Mouse (Mus musculus) embryonic facial prominence, embryonic 14.5 days (tissue): ENCODE data around the gene Nkpd1. TPM values are rescaled to one million over a fixed set of nuclear protein-coding genes. Genes with fewer than 3 reads are reported as not detected.

Experiments used
- ATAC-seq: fragments of 200-750 bp; cut with Nextera tagmentation; 2 replicates; pipeline ENCODE4 v1.8.0; 2017; ENCODE audit warnings: low read depth, moderate number of reproducible peaks, moderate TSS enrichment
- DNase-seq: peaks from one replicate; pipeline ENCODE4 v3.0.0-alpha.2; 2015; ENCODE audit warnings: low spot score
- H3K27ac ChIP-seq: fragments of 300-500 bp; sonication (generic); replicated peaks from 2 replicates; pipeline ENCODE4 v1.5.1; 2014; ENCODE audit warnings: low read depth, mild to moderate bottlenecking, low read length, moderate library complexity
- H3K27me3 ChIP-seq: fragments of 300-500 bp; sonication (generic); replicated peaks from 2 replicates; pipeline ENCODE4 v1.6.1; 2014; ENCODE audit warnings: low read length; ENCODE audit not compliant: control insufficient read depth, insufficient read depth
- H3K36me3 ChIP-seq: fragments of 300-500 bp; sonication (generic); 2 replicates; pipeline ENCODE4 v1.6.1; 2014; ENCODE audit warnings: low read length, mixed read lengths; ENCODE audit not compliant: control insufficient read depth, insufficient read depth
- H3K4me1 ChIP-seq: fragments of 300-500 bp; sonication (generic); 2 replicates; pipeline ENCODE4 v1.6.1; 2014; ENCODE audit warnings: antibody characterized with exemption, low read length; ENCODE audit not compliant: control insufficient read depth, insufficient read depth
- H3K4me2 ChIP-seq: fragments of 300-500 bp; sonication (generic); 2 replicates; pipeline ENCODE4 v1.6.1; 2014; ENCODE audit warnings: low read depth, mild to moderate bottlenecking, low read length, moderate library complexity, mixed read lengths
- H3K4me3 ChIP-seq: fragments of 300-500 bp; sonication (generic); 2 replicates; pipeline ENCODE4 v1.5.1; 2014; ENCODE audit warnings: low read depth, mild to moderate bottlenecking, low read length
- H3K9ac ChIP-seq: fragments of 300-500 bp; sonication (generic); 2 replicates; pipeline ENCODE4 v1.6.1; 2014; ENCODE audit warnings: low read depth, mild to moderate bottlenecking, low read length, moderate library complexity, mixed read lengths
- H3K9me3 ChIP-seq: fragments of 300-500 bp; sonication (generic); 2 replicates; pipeline ENCODE4 v1.6.1; 2016; ENCODE audit warnings: low read length; ENCODE audit not compliant: control insufficient read depth
- WGBS: fragments of 180-500 bp; shearing (Covaris S2); extraction: QIAGEN DNeasy Blood & Tissue Kit; methylation state at CpG from one replicate; pipeline ENCODE4 v1.1.7; 2014; 5-methylcytosine and 5-hydroxymethylcytosine counted together
- polyA plus RNA-seq: library from polyadenylated mRNA; unstranded; fragments of >200 nt; fragmentation: Nextera tagmentation; extraction: Ambion mirVana; gene quantifications from 2 replicates; pipeline ENCODE4 v1.2.1, GENCODE M21; 2014

Gene Nkpd1
- polyA plus RNA-seq = 0.14 and 0.42 TPM in 2 replicates

DNA sequence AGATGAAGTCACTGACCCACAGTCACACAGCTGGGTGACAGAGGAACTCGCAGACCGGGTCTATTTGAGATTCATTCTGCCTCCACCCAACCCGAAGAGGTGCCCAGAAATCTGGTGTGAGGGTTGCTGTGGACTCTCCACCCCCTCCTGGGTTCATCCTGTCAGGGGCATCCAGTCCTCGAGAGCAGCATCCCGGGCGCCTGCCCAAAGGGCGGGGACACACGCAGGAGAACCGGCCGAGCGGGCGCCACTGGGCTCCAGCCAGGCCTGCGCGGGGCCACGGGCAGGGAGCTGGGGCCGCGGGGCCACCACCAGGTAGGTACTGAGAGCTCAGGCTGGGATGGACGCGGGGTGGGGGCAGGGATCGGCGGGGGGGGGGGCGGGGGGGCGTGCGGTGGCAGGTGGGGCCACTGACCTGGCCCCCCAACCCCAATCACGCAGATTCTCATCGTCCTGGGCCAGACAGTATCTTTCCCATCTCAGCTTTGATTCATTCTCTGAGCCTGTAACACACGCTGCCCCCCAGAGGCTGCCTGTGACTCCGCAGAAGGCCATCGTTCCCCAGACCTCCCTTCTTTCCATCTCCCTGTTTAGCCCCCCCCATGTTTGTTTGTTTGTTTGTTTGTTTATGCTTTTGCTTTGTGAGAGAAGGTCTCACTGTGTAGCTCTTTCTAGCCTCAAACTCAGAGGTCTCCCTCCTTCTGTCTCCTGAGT lies at the start of gene Nkpd1:
TSS of gene Nkpd1 (plus strand) at position 187 of the 714 bp plus-strand sequence.
- WGBS = 10% methylated on average over 9 of the region's 29 CpGs
- H3K36me3 ChIP-seq = no peaks in the 10 kb centered on the region
- H3K4me1 ChIP-seq = no peaks in the 10 kb centered on the region; the same call in 1 of the 2 replicates
- no peak within 1 kb of the TSS for H3K27ac ChIP-seq
- ATAC-seq (no peak), DNase-seq (no peak)
- H3K4me2 ChIP-seq = peak within 1 kb of the TSS; percentile 43
- H3K9me3 ChIP-seq = no peaks in the 10 kb centered on the region
- peak within 1 kb of the TSS; percentile 17 for H3K4me3 ChIP-seq
- peaks cover 56% of the 10 kb centered on the region for H3K27me3 ChIP-seq
- peak within 1 kb of the TSS; percentile 54 for H3K9ac ChIP-seq

DNA sequence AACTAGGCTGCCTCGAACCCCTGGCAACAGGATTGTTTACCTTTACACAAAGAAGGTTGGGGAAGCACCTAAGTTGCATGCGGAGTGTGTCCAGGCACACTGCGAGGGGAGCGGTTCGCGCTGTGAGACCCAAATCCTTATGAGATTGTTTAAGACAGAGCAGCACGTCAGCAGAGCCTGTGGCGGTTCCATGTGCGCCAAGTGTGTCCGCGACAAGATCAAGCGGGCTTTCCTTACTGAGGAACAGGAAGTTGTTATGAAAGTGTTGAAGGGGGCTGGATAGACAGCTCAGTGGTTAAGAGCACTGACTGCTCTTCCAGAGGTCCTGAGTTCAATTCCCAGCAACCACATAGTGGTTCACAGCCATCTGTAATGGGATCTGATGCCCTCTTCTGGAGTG lies 49.4 kb upstream of the Nkpd1 start:
- Histone ChIP-seq H3K4me1 (peaks cover 11% of the 10 kb centered on the region; the same call in 1 of the 2 replicates), H3K27me3 (peaks cover 40% of the 10 kb centered on the region), H3K9me3 (0 out of 2 replicates have a peak, but pooled peaks cover 4% of the 10 kb centered on the region), H3K9ac (no peak overlapping the region), H3K27ac (no peak overlapping the region), H3K36me3 (no peaks in the 10 kb centered on the region), H3K4me3 (no peak overlapping the region), H3K4me2 (no peak overlapping the region)
- no peak for ATAC-seq
- 65% methylated on average over 12 of the region's 12 CpGs for WGBS
- no peak for DNase-seq

DNA sequence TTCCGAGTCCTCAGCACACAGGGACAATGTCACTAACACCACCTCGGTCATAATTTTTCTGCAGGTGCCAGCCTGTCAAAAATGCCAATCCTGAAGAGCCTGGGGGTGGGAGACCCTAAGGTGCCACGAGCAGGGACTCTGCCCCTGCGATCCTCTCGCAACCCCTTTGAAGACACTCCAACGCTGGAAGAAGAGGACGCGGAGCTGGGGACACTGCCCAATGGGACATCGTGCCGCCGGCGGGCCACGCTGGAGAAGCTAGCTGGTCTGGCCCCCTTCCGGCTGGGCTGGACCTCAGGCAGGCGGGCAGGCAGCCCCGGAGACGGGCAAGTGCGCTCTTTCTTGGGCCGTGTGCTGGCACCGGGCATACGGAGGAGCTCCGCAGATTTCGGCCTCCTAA lies 48.2 kb upstream of the Nkpd1 start:
- WGBS = 27% methylated on average over 18 of the region's 23 CpGs
- Histone ChIP-seq H3K4me1 (peaks cover 8% of the 10 kb centered on the region; the same call in 1 of the 2 replicates), H3K36me3 (no peaks in the 10 kb centered on the region), H3K27me3 (peaks cover 44% of the 10 kb centered on the region), H3K9ac (no peak overlapping the region), H3K27ac (no peak overlapping the region), H3K9me3 (0 out of 2 replicates have a peak, but pooled peaks cover 4% of the 10 kb centered on the region), H3K4me3 (no peak overlapping the region), H3K4me2 (no peak overlapping the region)
- DNase-seq (no peak), ATAC-seq (no peak)

DNA sequence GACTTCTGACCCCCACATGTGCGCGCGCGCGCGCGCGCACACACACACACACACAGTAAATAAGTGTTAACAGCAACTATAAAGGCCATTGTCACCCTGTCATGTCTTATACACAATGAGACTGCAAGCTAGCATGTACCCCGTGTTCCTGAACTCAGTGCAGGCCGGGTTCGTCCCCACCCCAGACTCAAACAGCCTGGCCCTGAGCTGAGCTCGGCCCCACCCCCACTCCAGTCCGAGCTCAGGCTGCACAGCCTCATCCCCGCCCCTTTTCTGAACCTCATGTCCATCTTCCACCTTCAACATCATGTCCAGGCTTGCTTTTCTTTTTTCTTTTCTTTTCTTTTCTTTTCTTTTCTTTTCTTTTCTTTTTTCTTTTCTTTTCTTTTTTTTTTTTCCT lies 47.3 kb upstream of the Nkpd1 start:
- H3K27me3 ChIP-seq = peaks cover 44% of the 10 kb centered on the region

GRCm38 (mm10) chr7:19472403-19472802 lies 45.2 kb upstream of the Nkpd1 start:
- Histone ChIP-seq H3K27ac (no peak overlapping the region), H3K27me3 (peaks cover 44% of the 10 kb centered on the region), H3K4me2 (no peak overlapping the region), H3K9me3 (0 out of 2 replicates have a peak, but pooled peaks cover 4% of the 10 kb centered on the region), H3K4me3 (no peak overlapping the region), H3K4me1 (no peaks in the 10 kb centered on the region), H3K36me3 (no peaks in the 10 kb centered on the region), H3K9ac (no peak overlapping the region)
- no peak for DNase-seq
- no peak for ATAC-seq
- 37% methylated on average over 4 of the region's 4 CpGs for WGBS

More for the DNA sequence above, 47.3 kb upstream of the Nkpd1 start:
- Histone ChIP-seq H3K27ac (no peak overlapping the region), H3K4me2 (no peak overlapping the region), H3K9me3 (0 out of 2 replicates have a peak, but pooled peaks cover 4% of the 10 kb centered on the region), H3K4me3 (no peak overlapping the region), H3K4me1 (0 out of 2 replicates have a peak, but pooled peaks cover under 1% of the 10 kb centered on the region), H3K36me3 (no peaks in the 10 kb centered on the region), H3K9ac (no peak overlapping the region)
- DNase-seq = no peak
- WGBS = 18% methylated on average over 14 of the region's 14 CpGs
- no peak for ATAC-seq

DNA sequence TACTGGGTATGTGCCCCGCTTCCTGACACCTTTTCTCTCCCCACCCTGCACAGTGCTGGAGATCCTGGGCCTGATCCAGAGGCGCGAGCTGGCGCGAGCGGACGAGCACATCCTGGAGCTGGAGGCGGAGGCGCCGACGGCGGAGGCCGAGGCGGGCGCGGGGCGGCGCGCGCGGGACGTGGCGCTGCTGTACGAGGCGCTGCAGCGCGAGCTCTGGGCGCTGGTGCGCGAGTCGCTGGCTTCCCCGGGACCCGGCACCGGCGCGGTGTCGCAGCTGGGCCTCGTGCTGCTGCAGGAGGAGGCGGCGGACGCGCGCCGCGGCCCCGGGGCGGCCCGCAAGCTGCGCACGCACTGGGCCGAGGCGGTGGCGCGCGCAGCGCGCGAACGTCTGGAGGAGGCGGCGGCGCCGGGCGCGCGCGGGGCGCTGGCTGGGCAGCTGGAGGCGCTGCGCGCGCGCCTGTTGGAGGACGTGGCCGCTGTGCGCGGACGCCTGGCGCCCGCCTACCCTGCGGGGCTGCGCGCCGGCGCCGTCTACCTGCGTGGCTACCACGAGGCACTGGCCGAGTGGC lies 43.7 kb upstream of the Nkpd1 start:
- peaks cover 43% of the 10 kb centered on the region for H3K27me3 ChIP-seq
- peak; percentile 93 for DNase-seq
- ATAC-seq = peak; percentile 89
- H3K4me3 ChIP-seq = peak overlapping the region; percentile 55
- peak overlapping the region; percentile 77 for H3K27ac ChIP-seq
- 0 out of 2 replicates have a peak, but pooled peaks cover 4% of the 10 kb centered on the region for H3K9me3 ChIP-seq
- no peaks in the 10 kb centered on the region for H3K4me1 ChIP-seq
- H3K9ac ChIP-seq = peak overlapping the region; percentile 75
- H3K36me3 ChIP-seq = no peaks in the 10 kb centered on the region
- WGBS = under 1% methylated on average over 13 of the region's 89 CpGs
- peak overlapping the region; percentile 90 for H3K4me2 ChIP-seq

GRCm38 (mm10) chr7:19477084-19477483 lies 40.6 kb upstream of the Nkpd1 start:
- H3K9ac ChIP-seq = no peak overlapping the region

GRCm38 (mm10) chr7:19477624-19478384 lies 39.8 kb upstream of the Nkpd1 start:
- Histone ChIP-seq H3K9ac (no peak overlapping the region), H3K9me3 (no peaks in the 10 kb centered on the region), H3K4me2 (no peak overlapping the region), H3K4me3 (no peak overlapping the region), H3K27ac (no peak overlapping the region), H3K36me3 (no peaks in the 10 kb centered on the region), H3K4me1 (no peaks in the 10 kb centered on the region), H3K27me3 (peaks cover 9% of the 10 kb centered on the region)
- WGBS = 19% methylated on average over 14 of the region's 14 CpGs
- DNase-seq = no peak
- ATAC-seq = no peak

More at GRCm38 (mm10) chr7:19477084-19477483, 40.6 kb upstream of the Nkpd1 start:
- H3K27ac ChIP-seq = no peak overlapping the region
- H3K9me3 ChIP-seq = 0 out of 2 replicates have a peak, but pooled peaks cover under 1% of the 10 kb centered on the region
- H3K27me3 ChIP-seq = peaks cover 16% of the 10 kb centered on the region
- H3K4me1 ChIP-seq = no peaks in the 10 kb centered on the region
- no peak overlapping the region for H3K4me3 ChIP-seq
- WGBS = 72% methylated on average over 2 of the region's 2 CpGs
- no peak overlapping the region for H3K4me2 ChIP-seq
- H3K36me3 ChIP-seq = no peaks in the 10 kb centered on the region
- ATAC-seq (no peak), DNase-seq (no peak)
